Mouse (Mus musculus) Patski (cell line): ENCODE data around the gene Abraxas2. TPM values are rescaled to one million over a fixed set of nuclear protein-coding genes. Genes with fewer than 3 reads are reported as not detected.

ENCODE experiments used
- ATAC-seq: fragments of 100-300 bp; one replicate; pipeline ENCODE4 v1.8.0; 2021
- CTCF ChIA-PET: fragments of 350-600 bp; sonication (Branson Sonifier 250); formaldehyde crosslinking; loops from one replicate; lab custom pipeline; 2022; ENCODE audit warnings: inconsistent platforms; lab: Charles Lee
- POLR2A ChIA-PET: fragments of 350-600 bp; sonication (Branson Sonifier 250); formaldehyde crosslinking; loops from one replicate; lab custom pipeline; 2022; ENCODE audit warnings: antibody characterized with exemption, inconsistent platforms; lab: Charles Lee
- DNase-seq: peaks from one replicate; pipeline ENCODE4 v3.0.0-alpha.2; 2011; ENCODE audit warnings: low read depth, low spot score
- H3K27me3 ChIP-seq: fragments of 371-371 bp; one replicate; pipeline ENCODE4 v1.5.1; 2021
- CTCF ChIP-seq: fragments of 100-300 bp; IDR thresholded peaks from one replicate; pipeline ENCODE4 v1.5.1; 2021
- in situ Hi-C: fragments of 300-500 bp; cut with MboI; formaldehyde crosslinking; loops from 3 replicates; pipeline ENCODE4 v1.11.1; 2018; ENCODE audit warnings: low pct_unique_long_range_greater_than_20kb, mixed read lengths
- polyA plus RNA-seq: library from polyadenylated mRNA; unstranded; gene quantifications from one replicate; pipeline ENCODE4 v1.2.3, GENCODE M21; 2021

Abraxas2 gene
- polyA plus RNA-seq, 1 experiment from 2014 or later = 40.5 TPM

DNA sequence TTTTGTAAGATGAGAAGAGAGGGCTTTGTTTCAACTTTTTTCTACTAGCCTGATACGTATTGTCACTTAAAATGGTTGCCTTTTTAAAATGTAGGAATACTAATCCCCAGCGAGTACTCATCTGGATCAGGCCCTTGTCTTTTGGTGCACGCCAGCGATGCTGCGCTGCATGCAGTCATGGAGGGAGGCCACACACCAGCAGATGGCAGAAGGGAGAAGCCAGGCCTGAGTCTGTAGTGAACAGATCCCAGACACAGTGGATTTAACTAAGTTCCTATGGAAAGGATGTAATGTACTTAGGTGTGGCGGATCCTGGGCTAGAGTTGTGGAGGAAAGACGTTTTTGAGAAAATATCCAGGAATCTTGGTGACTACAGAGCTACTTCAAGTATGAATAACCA is 25.0 kb downstream of the Abraxas2 start:
- no peaks in the 10 kb centered on the region for H3K27me3 ChIP-seq
- DNase-seq (no peak), ATAC-seq (no peak)
- no peak for TF ChIP-seq CTCF
- CTCF ChIA-PET = no interaction called here
- in situ Hi-C loops = no loop called here
- POLR2A ChIA-PET = no interaction called here

GRCm38 (mm10) chr7:132887019-132887804 is 28.2 kb downstream of the Abraxas2 start:
- in situ Hi-C loops = no loop called here
- no peak for ATAC-seq
- TF ChIP-seq CTCF = no peak
- POLR2A ChIA-PET = no interaction called here
- no peak for DNase-seq
- CTCF ChIA-PET = interaction anchor here (1.4 kb wide), 1 partner anchor 23 kb away, joined by 4 read pairs; no protein-coding TSS in a partner anchor
- H3K27me3 ChIP-seq = no peaks in the 10 kb centered on the region

DNA sequence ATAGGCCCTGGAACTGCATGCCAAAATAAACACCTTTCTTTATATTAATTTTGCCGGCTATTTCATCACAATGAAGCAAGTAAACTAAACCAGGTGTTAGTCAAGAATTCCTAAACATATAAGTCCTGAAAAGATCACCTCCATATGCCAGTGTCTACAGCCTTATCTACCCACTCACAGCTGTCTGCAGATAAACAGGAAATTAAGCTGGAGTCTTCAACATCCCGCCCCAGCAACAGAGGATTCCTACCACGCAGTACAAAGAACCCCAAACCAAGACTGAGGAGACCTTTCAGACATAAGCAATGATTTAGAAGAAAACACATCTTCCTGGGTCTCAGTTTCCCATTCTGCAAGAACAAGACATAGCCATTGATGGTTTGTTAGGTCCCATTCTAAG is 29.0 kb downstream of the Abraxas2 start:
- no peak for ATAC-seq
- ChIA-PET CTCF (no interaction called here), POLR2A (interaction anchor here (0.6 kb wide), 1 partner anchor 18 kb away, joined by 3 read pairs; no protein-coding TSS in a partner anchor)
- DNase-seq = no peak
- no peaks in the 10 kb centered on the region for H3K27me3 ChIP-seq
- no peak for TF ChIP-seq CTCF
- in situ Hi-C loops = no loop called here

GRCm38 (mm10) chr7:132888518-132889249 is 29.7 kb downstream of the Abraxas2 start:
- H3K27me3 ChIP-seq = no peaks in the 10 kb centered on the region
- CTCF ChIA-PET = no interaction called here
- ATAC-seq (no peak), DNase-seq (no peak)
- in situ Hi-C loops = no loop called here
- TF ChIP-seq CTCF = no peak
- POLR2A ChIA-PET = interaction anchor here (0.6 kb wide), 1 partner anchor 17 kb away, joined by 3 read pairs; no protein-coding TSS in a partner anchor

GRCm38 (mm10) chr7:132889691-132890090 is 30.7 kb downstream of the Abraxas2 start:
- in situ Hi-C loops = no loop called here
- DNase-seq = no peak
- CTCF ChIA-PET = no interaction called here
- POLR2A ChIA-PET = no interaction called here
- H3K27me3 ChIP-seq = no peaks in the 10 kb centered on the region
- no peak for ATAC-seq
- TF ChIP-seq CTCF = no peak

GRCm38 (mm10) chr7:132890201-132890600 is 31.2 kb downstream of the Abraxas2 start:
- in situ Hi-C loops = no loop called here
- ATAC-seq = no peak
- POLR2A ChIA-PET = no interaction called here
- CTCF ChIA-PET = no interaction called here
- H3K27me3 ChIP-seq = no peaks in the 10 kb centered on the region
- no peak for DNase-seq
- TF ChIP-seq CTCF = no peak

DNA sequence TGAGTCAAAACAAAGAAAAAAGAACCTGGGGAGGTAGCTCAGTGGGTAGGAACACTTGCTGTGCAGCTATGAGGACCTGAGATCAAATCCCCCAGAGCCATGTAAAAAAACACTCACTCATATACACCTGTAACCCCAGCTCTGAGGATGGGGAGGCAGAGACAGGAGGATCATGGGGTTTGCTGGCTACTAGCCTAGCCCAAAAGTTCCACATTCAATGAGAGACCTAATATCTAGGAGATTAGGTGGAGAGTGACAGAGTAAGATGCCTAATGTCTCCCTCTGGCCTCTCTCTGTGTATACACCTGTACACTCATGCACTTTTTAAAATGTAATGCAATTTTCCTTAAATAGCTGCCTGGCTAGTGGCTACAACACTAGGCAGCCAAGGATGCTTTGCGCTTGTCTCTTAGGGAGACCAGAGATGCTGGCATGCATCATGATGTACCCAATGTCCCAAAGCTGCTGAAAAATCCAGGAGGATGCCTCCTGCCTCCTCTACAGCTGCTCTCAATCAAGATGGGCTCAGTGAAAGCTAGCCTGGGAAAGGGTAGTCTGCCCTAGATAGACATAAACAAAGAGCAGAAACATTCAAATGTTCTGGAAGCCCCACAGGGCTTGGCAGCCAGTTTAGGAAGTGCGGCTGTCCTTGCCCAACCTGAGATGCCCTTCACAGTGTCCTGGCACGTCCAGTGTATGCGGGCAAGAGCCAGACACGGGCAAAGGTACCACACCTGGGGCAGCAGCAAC is 32.7 kb downstream of the Abraxas2 start:
- CTCF ChIA-PET = interaction anchor here (1.4 kb wide), 1 partner anchor 13 kb away, joined by 4 read pairs; no protein-coding TSS in a partner anchor

DNA sequence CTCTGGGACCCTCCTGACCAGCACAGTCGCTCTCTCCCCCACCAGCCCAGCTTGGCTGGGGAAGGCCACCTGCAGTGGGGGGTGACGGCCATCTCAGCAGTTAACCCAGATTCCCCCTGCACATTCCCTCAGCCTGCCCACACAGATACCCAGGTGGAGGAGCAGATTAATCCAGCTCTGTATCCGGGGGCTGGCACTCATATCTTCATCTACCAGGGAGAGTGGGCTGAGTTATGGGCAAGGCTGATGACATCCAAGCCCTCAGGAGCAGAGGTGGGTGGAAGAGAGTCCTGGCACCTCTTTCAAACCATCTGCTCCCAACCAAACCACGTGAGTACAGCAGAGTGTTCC is 33.3 kb downstream of the Abraxas2 start:
- DNase-seq (no peak), ATAC-seq (no peak)
- no peaks in the 10 kb centered on the region for H3K27me3 ChIP-seq
- TF ChIP-seq CTCF = no peak
- in situ Hi-C loops = no loop called here
- ChIA-PET POLR2A (no interaction called here), CTCF (no interaction called here)

More for the DNA sequence above, 32.7 kb downstream of the Abraxas2 start:
- in situ Hi-C loops = no loop called here
- DNase-seq = no peak
- no peaks in the 10 kb centered on the region for H3K27me3 ChIP-seq
- POLR2A ChIA-PET = no interaction called here
- TF ChIP-seq CTCF = no peak
- no peak for ATAC-seq

DNA sequence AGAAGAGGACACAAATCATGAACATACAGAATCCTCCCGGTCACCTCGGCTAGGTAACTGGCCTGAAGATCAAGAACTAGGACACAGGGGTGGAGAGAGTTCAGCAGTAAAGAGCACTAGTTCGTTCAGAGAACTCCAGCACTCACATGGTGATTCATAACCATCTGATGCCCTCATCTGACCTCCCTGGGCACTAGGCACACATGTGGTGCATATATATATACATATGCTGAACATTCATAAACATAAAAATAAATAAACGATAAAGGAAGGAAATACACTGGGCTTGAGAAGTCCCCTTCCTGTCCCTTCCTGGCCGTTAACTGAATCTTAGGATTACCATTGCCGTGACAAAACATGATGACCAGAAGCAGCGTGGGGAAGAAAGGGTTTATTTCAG is 33.8 kb downstream of the Abraxas2 start:
- in situ Hi-C loops = no loop called here
- no peaks in the 10 kb centered on the region for H3K27me3 ChIP-seq
- CTCF ChIA-PET = no interaction called here
- POLR2A ChIA-PET = no interaction called here
- ATAC-seq (no peak), DNase-seq (no peak)
- TF ChIP-seq CTCF = no peak

DNA sequence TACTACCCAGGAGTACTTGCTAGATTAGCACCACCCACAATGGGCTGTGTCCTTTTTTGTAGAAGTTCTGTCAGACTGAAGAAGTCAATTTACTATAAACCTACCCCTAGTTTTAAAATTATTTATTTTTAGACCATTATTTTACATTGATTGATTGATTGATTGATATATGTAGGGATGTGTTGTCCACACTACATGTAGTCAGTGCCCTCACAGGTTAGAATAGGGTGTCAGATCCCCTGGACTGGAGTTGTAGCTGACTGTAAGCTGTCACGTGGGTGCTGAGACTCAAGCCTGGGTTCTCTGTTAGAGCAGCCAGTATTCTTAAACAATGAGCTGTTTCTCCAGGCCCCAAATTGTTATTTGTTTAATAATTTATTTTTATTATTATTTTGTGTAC is 34.3 kb downstream of the Abraxas2 start:
- in situ Hi-C loops = no loop called here
- ChIA-PET CTCF (no interaction called here), POLR2A (no interaction called here)
- no peak for TF ChIP-seq CTCF
- DNase-seq (no peak), ATAC-seq (no peak)
- H3K27me3 ChIP-seq = no peaks in the 10 kb centered on the region
